In the genomic region with DNA sequence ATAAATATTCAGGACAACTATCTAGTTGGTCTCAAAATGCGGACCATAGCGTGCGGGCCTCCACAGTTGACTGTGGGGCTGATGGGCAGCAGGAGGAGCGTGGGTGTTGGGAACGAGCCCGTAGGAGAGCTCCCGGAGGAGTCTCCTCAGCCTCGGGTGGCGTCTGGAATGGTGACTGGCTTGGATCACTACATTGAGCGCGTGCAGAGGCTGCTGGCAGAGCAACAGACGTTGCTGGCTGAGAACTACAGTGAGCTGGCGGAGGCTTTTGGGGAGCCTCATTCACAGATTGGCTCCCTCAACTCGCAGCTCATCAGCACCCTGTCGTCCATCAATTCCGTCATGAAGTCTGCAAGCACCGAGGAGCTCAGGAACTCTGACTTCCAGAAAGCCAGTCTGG, we compare ENCODE assay signal across 12 mouse cellular contexts.
DNase-seq lines count a peak whose midpoint lies in the region; ATAC-seq and TF ChIP-seq lines count a peak whose summit lies in the region.
"Had no signal": no experiment of that assay in that cellular context is flagged by ENCODE, and none has a peak within 500 bp of the region (broad histone marks: within the 10 kb centered on the region; RNA-seq: fewer than 3 reads in every experiment).

No protein-coding gene starts in this region.

- H3K4me1 ChIP-seq in forebrain, embryonic 14.5 days (ENCODE audit: control insufficient read depth, insufficient read depth, low read length), result peaks cover 13% of the 10 kb centered on the region
- H3K4me1 ChIP-seq in forebrain, embryonic 11.5 days (replicated peaks; ENCODE audit: control insufficient read depth, insufficient read depth, low read length), result peaks cover 7% of the 10 kb centered on the region
- peaks cover 33% of the 10 kb centered on the region for H3K4me1 ChIP-seq in E14TG2a.4 (replicated peaks; ENCODE audit: low read depth, low read length)
- peaks cover 50% of the 10 kb centered on the region for H3K4me1 ChIP-seq in heart, embryonic 15.5 days (replicated peaks)
- peaks cover 40% of the 10 kb centered on the region for H3K4me1 ChIP-seq in lung, embryonic 16.5 days (replicated peaks; ENCODE audit: control insufficient read depth, insufficient read depth, low read length)

- ATAC-seq in forebrain, embryonic 14.5 days, result peak; percentile 57; the same call in 1 of the 2 replicates
- ATAC-seq in forebrain, embryonic 11.5 days (replicated peaks; ENCODE audit: low FRiP score), result no peak
- no peak for ATAC-seq in heart, embryonic 15.5 days (replicated peaks; ENCODE audit: insufficient number of reproducible peaks, insufficient read depth, low FRiP score, low read depth)
- peak; percentile 73 for ATAC-seq in lung, embryonic 16.5 days (ENCODE audit: low read depth)
- ATAC-seq: Patski had no signal

- TF ChIP-seq CTCF in E14TG2a.4 (conservative IDR thresholded peaks at IDR 0.05; ENCODE audit: low read length), result no peak

- no peak overlapping the region for H3K27ac ChIP-seq in forebrain, embryonic 14.5 days (ENCODE audit: low read depth, low read length)
- no peak overlapping the region for H3K27ac ChIP-seq in forebrain, embryonic 11.5 days (ENCODE audit: low read depth, low read length)
- peak overlapping the region; percentile 6 for H3K27ac ChIP-seq in heart, embryonic 15.5 days
- H3K27ac ChIP-seq in lung, embryonic 16.5 days (ENCODE audit: low read length), result peak overlapping the region; percentile 4; the same call in 1 of the 2 replicates
- H3K27ac ChIP-seq: stomach, embryonic 15.5 days had no signal

- no peak overlapping the region for H3K4me3 ChIP-seq in forebrain, embryonic 14.5 days (ENCODE audit: low read depth, low read length)
- H3K4me3 ChIP-seq in forebrain, embryonic 11.5 days (ENCODE audit: low read depth, low read length), result no peak overlapping the region
- 0 out of 2 replicates have a peak overlapping the region, but pooled peaks have one; percentile 7 for H3K4me3 ChIP-seq in E14TG2a.4 (replicated peaks; ENCODE audit: low read length)
- peak overlapping the region; percentile 12 for H3K4me3 ChIP-seq in heart, embryonic 15.5 days
- H3K4me3 ChIP-seq in lung, embryonic 16.5 days (ENCODE audit: low read length), result no peak overlapping the region
- H3K4me3 ChIP-seq: stomach, embryonic 15.5 days had no signal

- H3K36me3 ChIP-seq in forebrain, embryonic 14.5 days (ENCODE audit: control insufficient read depth, insufficient read depth, low read length), result no peaks in the 10 kb centered on the region
- no peaks in the 10 kb centered on the region; the same call in 1 of the 2 replicates for H3K36me3 ChIP-seq in forebrain, embryonic 11.5 days (ENCODE audit: control insufficient read depth, insufficient read depth, low read length)
- H3K36me3 ChIP-seq in E14TG2a.4 (ENCODE audit: insufficient read depth, low read length), result peaks cover 27% of the 10 kb centered on the region
- H3K36me3 ChIP-seq in heart, embryonic 15.5 days, result peaks cover 23% of the 10 kb centered on the region
- H3K36me3 ChIP-seq in lung, embryonic 16.5 days (ENCODE audit: control insufficient read depth, insufficient read depth, low read length), result peaks cover 14% of the 10 kb centered on the region

- H3K9ac ChIP-seq in forebrain, embryonic 14.5 days (ENCODE audit: low read length), result no peak overlapping the region
- H3K9ac ChIP-seq in forebrain, embryonic 11.5 days (ENCODE audit: low read length), result no peak overlapping the region
- no peak overlapping the region for H3K9ac ChIP-seq in heart, embryonic 15.5 days
- no peak overlapping the region for H3K9ac ChIP-seq in lung, embryonic 16.5 days (ENCODE audit: low read length)
- H3K9ac ChIP-seq: stomach, embryonic 15.5 days had no signal

- H3K9me3 ChIP-seq in forebrain, embryonic 14.5 days (replicated peaks; ENCODE audit: control insufficient read depth, low read length), result no peaks in the 10 kb centered on the region
- no peaks in the 10 kb centered on the region for H3K9me3 ChIP-seq in forebrain, embryonic 11.5 days (ENCODE audit: control insufficient read depth, low read length)
- no peaks in the 10 kb centered on the region for H3K9me3 ChIP-seq in E14TG2a.4 (ENCODE audit: low read length)
- no peaks in the 10 kb centered on the region for H3K9me3 ChIP-seq in heart, embryonic 15.5 days (replicated peaks)
- H3K9me3 ChIP-seq in lung, embryonic 16.5 days (ENCODE audit: control insufficient read depth, low read length), result no peaks in the 10 kb centered on the region
- H3K9me3 ChIP-seq: stomach, embryonic 15.5 days had no signal

- no peaks in the 10 kb centered on the region; the same call in 1 of the 2 replicates for H3K27me3 ChIP-seq in forebrain, embryonic 14.5 days (replicated peaks; ENCODE audit: control insufficient read depth, insufficient read depth, low read length)
- H3K27me3 ChIP-seq in forebrain, embryonic 11.5 days (ENCODE audit: control insufficient read depth, insufficient read depth, low read length), result peaks cover 1% of the 10 kb centered on the region; the same call in 1 of the 2 replicates
- H3K27me3 ChIP-seq in E14TG2a.4 (ENCODE audit: insufficient read depth, low read length), result peaks cover 34% of the 10 kb centered on the region
- no peaks in the 10 kb centered on the region for H3K27me3 ChIP-seq in heart, embryonic 15.5 days
- no peaks in the 10 kb centered on the region for H3K27me3 ChIP-seq in lung, embryonic 16.5 days (ENCODE audit: control insufficient read depth, insufficient read depth, low read depth, low read length)
- H3K27me3 ChIP-seq: Patski; stomach, embryonic 15.5 days had no signal

- WGBS in forebrain, embryonic 14.5 days, result 82% methylated on average over 17 of the region's 17 CpGs
- WGBS in forebrain, embryonic 11.5 days, result 94% methylated on average over 17 of the region's 17 CpGs
- 47% methylated on average over 17 of the region's 17 CpGs for WGBS in heart, embryonic 15.5 days
- 52% methylated on average over 17 of the region's 17 CpGs for WGBS in lung, embryonic 16.5 days

- peak; percentile 59 for DNase-seq in forebrain, embryonic 14.5 days (ENCODE audit: low spot score)
- no peak for DNase-seq in forebrain, embryonic 11.5 days (ENCODE audit: low spot score)
- no peak for DNase-seq in cerebellum, adult 11 months
- no peak for DNase-seq in embryo, embryonic 9.5 days (ENCODE audit: extremely low spot score)
- no peak for DNase-seq in cerebellum, postnatal 14 days
- DNase-seq: B cell, adult 2 months had no signal

- H3K4me2 ChIP-seq in forebrain, embryonic 14.5 days (ENCODE audit: low read length), result no peak overlapping the region
- no peak overlapping the region for H3K4me2 ChIP-seq in forebrain, embryonic 11.5 days (ENCODE audit: low read depth, low read length, severe bottlenecking)
- peak overlapping the region; percentile 32 for H3K4me2 ChIP-seq in heart, embryonic 15.5 days
- H3K4me2 ChIP-seq in lung, embryonic 16.5 days (ENCODE audit: low read depth, low read length), result peak overlapping the region; percentile 23
- H3K4me2 ChIP-seq: liver, embryonic 11.5 days; stomach, embryonic 15.5 days had no signal

Comparison
In these comparisons a context has a peak if more than half of its experiments do, and no peak if none do; other contexts are left out.
1. ATAC-seq: peak in forebrain, embryonic 14.5 days (single experiment) and lung, embryonic 16.5 days (single experiment); none in forebrain, embryonic 11.5 days (single experiment) and heart, embryonic 15.5 days (single experiment).
2. H3K27ac ChIP-seq: peak in heart, embryonic 15.5 days (single experiment) and lung, embryonic 16.5 days (single experiment); none in forebrain, embryonic 14.5 days (single experiment) and forebrain, embryonic 11.5 days (single experiment).
3. H3K4me2 ChIP-seq: peak in heart, embryonic 15.5 days (single experiment) and lung, embryonic 16.5 days (single experiment); none in forebrain, embryonic 14.5 days (single experiment) and forebrain, embryonic 11.5 days (single experiment).
4. H3K4me3 ChIP-seq: peak in E14TG2a.4 (single experiment) and heart, embryonic 15.5 days (single experiment); none in forebrain, embryonic 14.5 days (single experiment), forebrain, embryonic 11.5 days (single experiment) and lung, embryonic 16.5 days (single experiment).